Mouse (Mus musculus) kidney, adult 2 months (tissue): ENCODE results near the gene Orm1.
A peak's percentile ranks its signal among the peaks of the same experiment; 100 is the strongest.

ENCODE experiments used
- CTCF ChIP-seq: fragments of 200-500 bp; conservative IDR thresholded peaks from 2 replicates; pipeline ENCODE4 v1.5.1; 2011; ENCODE audit warnings: low read depth, mild to moderate bottlenecking, control low read depth, low read length, moderate library complexity, mixed read lengths; ENCODE audit not compliant: insufficient read depth, insufficient read length
- POLR2A ChIP-seq: fragments of 200-500 bp; IDR thresholded peaks from one replicate; pipeline ENCODE4 v1.6.1; 2011; ENCODE audit warnings: low read depth, low read length, control low read depth

DNA sequence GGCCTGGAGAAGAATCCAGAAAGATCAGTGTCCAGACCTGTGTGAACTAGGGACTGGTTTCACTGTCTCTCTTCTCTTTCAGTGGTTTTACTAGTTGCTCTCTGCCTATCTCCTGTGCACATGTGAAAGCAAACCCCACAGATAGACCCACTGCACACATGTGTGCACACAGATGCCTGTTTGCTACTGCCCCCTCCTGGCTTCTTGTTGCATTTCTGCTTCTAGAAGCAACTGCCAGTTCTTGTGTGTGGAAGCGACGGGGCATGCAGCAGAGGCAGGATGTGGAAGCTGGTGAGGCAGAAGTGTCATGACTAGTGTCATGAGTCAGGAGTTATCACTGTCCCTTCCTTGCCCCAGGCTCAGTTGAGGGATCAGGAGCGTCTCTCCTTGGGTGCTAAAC is 27.5 kb downstream of the Orm1 start:
- TF ChIP-seq POLR2A (no peak), CTCF (peak; percentile 64)
